Mouse (Mus musculus) neutrophil, adult 59 days (primary cell): Measurements from ENCODE around the gene Mrpl51. TPM values are rescaled to one million over a fixed set of nuclear protein-coding genes. Genes with fewer than 3 reads are reported as not detected.

Source experiments
- total RNA-seq, 2 experiments: library from RNA; stranded (reverse); gene quantifications; 1 replicate in 1 of 2; 2 replicates in 1 of 2; pipeline ENCODE4 v1.2.4; 2023

Mrpl51 gene
- 10 to 100 TPM; 44.1 to 48.3 TPM for total RNA-seq

DNA sequence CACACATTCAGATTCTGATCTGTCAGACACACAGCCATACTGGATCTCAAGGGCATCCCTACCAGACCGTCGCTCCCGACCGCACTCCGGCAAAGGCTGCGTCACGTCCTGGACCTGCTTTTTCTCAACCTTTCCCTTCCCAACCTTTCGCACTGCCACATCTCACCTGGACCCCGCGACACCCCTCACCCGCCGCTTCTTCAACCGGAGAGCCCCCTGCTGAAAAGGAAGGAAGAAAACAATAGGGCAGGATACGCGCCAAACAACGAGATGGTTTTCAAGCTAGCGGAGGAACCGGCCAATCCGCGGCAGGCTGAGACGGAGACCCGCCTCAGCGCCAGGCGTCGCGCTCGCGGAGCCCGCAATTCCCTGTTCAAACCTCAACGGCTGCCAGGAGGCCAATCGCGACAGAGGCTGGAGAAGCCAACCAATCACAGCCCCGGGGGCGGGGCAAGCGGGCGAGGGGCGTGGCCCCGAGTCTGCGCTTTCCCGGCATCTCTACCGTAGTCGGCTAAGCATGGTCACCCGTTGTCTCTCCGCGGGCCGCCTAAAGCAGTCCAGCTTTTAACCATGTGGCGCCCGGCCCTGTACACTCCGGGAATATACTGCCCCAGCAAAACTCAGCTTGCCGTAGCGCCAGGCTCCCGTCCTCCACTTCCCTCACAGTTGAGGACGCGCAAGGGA is at the start of gene Mrpl51, which contains the start of gene Ncapd2:
Mrpl51 (plus strand) TSS at position 470 of the 684 bp plus-strand sequence.
Ncapd2 (minus strand) TSS at position 370 of the 684 bp plus-strand sequence.

DNA sequence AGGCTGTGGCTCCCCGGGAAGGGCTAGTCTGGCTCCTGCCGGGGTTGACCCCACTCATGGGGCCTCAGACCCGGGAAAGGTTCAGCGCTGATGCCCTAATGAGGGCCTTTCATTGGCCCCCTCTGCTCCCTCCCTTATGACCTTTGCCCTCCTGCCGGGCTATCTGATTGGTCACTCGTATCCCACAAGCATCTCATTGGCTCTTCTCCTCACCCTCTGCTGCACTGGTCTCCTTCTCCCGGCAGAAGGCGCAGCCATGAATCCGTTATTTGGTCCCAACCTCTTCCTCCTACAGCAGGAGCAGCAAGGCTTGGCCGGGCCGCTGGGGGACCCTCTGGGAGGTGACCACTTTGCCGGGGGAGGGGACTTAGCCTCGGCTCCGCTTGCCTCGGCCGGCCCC is 46.6 kb upstream of the Mrpl51 start, which contains the start of gene Iffo1:
Iffo1 (plus strand) TSS at position 241 of the 400 bp plus-strand sequence.

DNA sequence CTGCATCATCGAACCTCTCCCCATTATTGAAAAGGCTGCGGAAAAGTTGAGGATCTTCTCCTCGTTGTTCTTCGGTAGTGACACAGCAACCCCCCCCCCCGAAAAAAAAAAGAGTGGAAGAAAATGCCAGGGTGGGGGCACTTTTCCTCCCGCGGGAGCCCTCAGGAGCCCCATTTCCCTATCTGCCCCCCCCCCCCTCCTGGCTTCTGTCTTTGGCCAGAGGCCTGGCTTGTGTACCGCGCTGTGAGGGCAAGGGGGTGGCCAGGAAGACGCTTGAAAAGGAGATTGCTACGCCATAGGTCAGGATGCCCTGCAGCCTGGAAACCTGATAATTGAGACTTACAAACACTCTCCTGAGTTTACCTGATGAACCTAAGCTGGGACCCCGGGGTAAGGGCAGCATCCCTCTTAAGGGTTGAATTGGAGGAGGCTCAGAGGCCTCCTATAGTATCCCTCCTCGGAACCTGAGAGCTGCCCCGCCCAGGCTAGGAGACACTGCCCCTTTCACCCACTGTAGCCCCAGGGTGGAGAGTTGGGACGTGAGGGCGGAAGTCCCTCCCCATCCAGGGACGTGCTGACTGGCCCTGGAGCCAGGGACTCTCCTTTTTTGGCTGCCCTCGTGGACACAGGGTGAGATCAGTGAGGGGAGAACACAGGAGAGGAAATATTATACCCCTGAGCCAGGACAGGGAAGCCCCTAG is 25.4 kb upstream of the Mrpl51 start, which contains the start of gene Gapdh:
Gapdh (minus strand) TSS at position 417 of the 701 bp plus-strand sequence.

DNA sequence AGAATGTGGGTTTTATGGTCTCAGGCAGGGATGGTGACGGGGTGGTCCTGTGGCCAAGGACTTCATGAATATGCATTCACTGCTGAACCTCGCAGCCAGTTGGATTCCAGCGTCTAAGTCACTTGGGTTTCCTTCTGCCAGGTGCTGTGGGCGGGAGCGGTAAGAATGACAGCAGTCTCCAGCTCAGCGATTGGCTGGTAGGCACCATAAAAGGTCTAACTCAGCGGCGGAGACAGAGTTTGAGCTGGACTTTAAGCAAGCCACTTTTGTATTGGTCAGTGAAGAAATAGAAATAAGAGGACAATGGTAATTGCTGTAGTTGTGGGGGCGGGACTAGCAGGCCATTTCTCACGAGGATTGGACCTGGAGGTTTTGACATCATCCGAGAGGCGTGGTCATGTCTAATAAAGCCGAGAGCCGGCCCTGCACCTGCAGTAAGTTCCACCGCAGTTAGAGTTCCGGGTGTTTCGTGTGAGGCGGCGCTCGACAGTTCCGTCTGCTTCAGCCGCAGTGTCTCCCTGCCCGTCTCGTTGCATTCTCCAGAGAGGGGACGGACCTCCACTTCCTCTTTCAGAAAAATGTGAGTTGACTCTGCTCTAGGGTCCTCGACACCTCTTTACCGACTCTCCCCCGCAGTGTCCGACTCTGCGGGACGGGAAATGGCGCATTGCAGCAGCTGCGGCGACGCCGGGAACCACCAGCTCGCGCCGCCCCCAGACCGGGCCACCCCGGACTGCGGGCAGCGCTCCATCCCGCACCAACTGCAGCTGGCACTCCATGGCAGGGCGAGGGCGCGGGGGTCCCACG is 23.8 kb downstream of the Mrpl51 start, which contains the start of gene Vamp1:
Vamp1 (plus strand) TSS at position 404 of the 807 bp plus-strand sequence.

DNA sequence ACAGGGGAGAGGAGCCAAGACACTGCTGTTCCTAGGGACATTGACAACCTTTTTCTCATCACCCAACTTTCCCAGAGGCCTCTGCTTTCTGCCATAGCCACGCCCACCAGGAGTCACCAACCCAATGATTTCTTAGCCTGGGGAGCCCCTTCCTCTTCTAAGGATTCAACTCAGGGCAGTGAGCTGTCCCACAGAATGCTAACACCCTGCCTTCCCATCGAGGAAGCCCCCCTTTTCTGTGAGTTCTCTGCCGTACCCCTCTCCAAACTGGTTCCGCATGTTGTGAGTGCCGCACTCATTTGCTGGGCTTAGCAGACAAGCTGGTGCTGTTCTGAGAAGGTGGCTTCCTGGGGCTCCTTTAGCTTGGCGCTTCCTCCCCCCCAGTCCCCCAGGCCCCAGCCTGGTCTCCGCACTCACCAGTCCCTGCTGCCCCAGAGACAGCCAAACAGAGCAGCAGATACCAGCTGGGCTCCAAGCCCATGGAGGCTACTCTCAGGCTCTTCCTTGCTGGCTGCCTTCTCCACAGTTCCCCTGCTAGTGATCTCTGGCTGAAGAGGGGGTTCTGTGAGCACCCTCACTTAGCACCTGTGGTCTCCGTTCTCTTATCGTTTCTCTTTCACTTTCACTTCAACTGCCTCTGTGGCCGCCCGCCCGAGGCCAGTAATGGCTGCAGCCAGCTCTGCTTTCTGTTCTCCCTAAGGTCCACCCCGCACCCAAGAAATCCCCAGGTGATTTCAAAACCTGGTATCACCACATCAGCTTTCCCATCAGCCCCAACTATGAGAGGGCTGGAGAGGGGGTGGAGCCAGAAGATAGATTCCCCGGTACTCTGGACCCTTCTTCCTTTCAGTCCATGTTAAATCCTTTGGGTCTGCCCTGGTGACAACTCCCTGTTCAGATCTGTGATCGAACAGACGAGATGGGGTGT is 39.8 kb downstream of the Mrpl51 start, which contains the start of gene Tapbpl:
Tapbpl (minus strand) TSS at position 744 of the 928 bp plus-strand sequence.

DNA sequence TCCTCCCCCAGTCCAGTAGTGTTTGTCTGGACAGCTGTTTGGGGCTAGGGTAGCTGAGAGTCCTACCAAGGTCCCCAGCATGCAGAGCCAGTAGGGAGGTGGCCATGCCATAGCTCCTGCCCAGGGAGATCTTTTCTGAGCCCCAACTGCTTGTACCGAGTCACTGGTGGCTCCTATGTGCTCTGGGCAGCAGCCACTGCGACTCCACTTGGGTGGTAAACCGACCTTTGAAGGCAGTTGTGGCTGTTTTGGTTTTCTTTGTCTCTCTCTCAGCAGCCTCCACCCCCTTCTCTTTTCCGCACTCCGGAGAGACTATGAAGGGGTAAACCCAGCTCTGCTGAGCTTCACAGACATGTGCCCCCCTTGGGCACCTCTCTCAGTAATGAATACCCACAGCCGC is 45.2 kb downstream of the Mrpl51 start, which contains the start of gene Cd27:
Cd27 (minus strand) TSS at position 229 of the 400 bp plus-strand sequence.

Other genes with a start within 250 kb of the Mrpl51 start
- 10 to 100 TPM; 17.3 to 22.6 TPM for gene Cops7a, start 226.3 kb upstream of the Mrpl51 start, total RNA-seq
- gene Pianp, start 195.1 kb upstream of the Mrpl51 start, total RNA-seq = not detected
- gene Zfp384, start 182.7 kb upstream of the Mrpl51 start, total RNA-seq = 10 to 100 TPM; 68.6 to 81.0 TPM
- gene Ing4, start 152.0 kb upstream of the Mrpl51 start, total RNA-seq = 10 to 100 TPM; 65.4 to 82.9 TPM
- 10 to 100 TPM; 11.4 to 12.0 TPM for gene Acrbp, start 142.1 kb upstream of the Mrpl51 start, total RNA-seq
- gene Lpar5, start 123.9 kb upstream of the Mrpl51 start, total RNA-seq = 10 to 100 TPM in 1 of 2 experiments, 1 to 10 TPM in 1; 8.4 to 12.3 TPM
- gene Chd4, start 95.8 kb upstream of the Mrpl51 start, total RNA-seq = 100 to 1,000 TPM; 178 to 182 TPM
- gene Nop2, start 59.9 kb upstream of the Mrpl51 start, total RNA-seq = 10 to 100 TPM; 18.6 to 20.5 TPM
- 10 to 100 TPM; 29.2 to 34.4 TPM for gene Iffo1, start 46.6 kb upstream of the Mrpl51 start, total RNA-seq
- 1,000 to 10,000 TPM; 1,481 to 1,483 TPM for gene Gapdh, start 25.3 kb upstream of the Mrpl51 start, total RNA-seq
- 100 to 1,000 TPM; 185 to 195 TPM for gene Ncapd2, start 100 bp upstream of the Mrpl51 start, total RNA-seq
- gene Vamp1, start 23.8 kb downstream of the Mrpl51 start, total RNA-seq = 10 to 100 TPM; 20.8 to 21.0 TPM
- 10 to 100 TPM; 11.0 to 12.0 TPM for gene Tapbpl, start 40.1 kb downstream of the Mrpl51 start, total RNA-seq
- gene Cd27, start 45.2 kb downstream of the Mrpl51 start, total RNA-seq = 1 to 10 TPM in 1 of 2 experiments, under 1 TPM in 1; 0.73 to 2.0 TPM
- gene Tuba3a, start 94.2 kb downstream of the Mrpl51 start, total RNA-seq = not detected
- gene Ltbr, start 122.1 kb downstream of the Mrpl51 start, total RNA-seq = 10 to 100 TPM; 47.4 to 56.8 TPM
- gene Scnn1a, start 128.9 kb downstream of the Mrpl51 start, total RNA-seq = 10 to 100 TPM; 13.9 to 14.0 TPM
- 100 to 1,000 TPM; 295 to 318 TPM for gene Tnfrsf1a, start 157.6 kb downstream of the Mrpl51 start, total RNA-seq
- not detected for gene Plekhg6, start 189.0 kb downstream of the Mrpl51 start, total RNA-seq